Mouse (Mus musculus) adrenal gland, postnatal 36 days (tissue): Measurements from ENCODE around the gene Olfr1049. TPM values are rescaled to one million over a fixed set of nuclear protein-coding genes. Genes with fewer than 3 reads are reported as not detected.
"Not testable (repeated sequence)": the region's sequence is repeated elsewhere in the genome, so short reads cannot be mapped to it uniquely, and the experiment has no call there.

ENCODE experiments used
- DNase-seq, 2 experiments: peaks; one replicate each; pipeline ENCODE4 v3.0.0; 2021; ENCODE audit warnings: mixed read lengths in 1 of 2
- long read RNA-seq, 2 experiments: library from polyadenylated mRNA; stranded (forward); transcript quantifications; one replicate each; pipeline ENCODE4 v2.0.0; 2021; ENCODE audit warnings: borderline sequencing depth in 2 of 2
- total RNA-seq, 2 experiments: library from RNA; stranded (reverse); gene quantifications; 2 replicates each; pipeline ENCODE4 v1.2.3; 2021

The Olfr1049 gene
- total RNA-seq, result not detected
- long read RNA-seq, experiment 1, result 0 reads
- long read RNA-seq, experiment 2, result 0 reads

DNA sequence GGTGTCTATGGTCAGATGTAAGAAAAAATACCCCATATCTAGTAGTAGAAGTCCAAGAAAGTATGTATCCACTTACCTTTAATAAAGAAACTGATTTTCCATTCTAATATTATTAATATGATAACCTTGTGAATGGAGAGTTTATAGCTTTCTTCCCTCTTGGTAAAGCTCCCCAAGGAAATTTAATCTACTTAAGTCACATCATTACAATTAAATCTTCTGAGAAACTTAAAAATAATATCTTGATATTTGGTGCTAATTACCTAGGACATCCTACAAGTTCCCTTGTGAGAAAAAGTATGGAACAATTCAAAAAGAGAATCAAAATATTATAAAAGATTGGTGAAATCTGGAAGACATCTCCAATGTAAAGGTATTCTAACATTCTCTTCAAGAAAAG, at the start of gene Olfr1049:
TSS of gene Olfr1049 (minus strand) at position 101 of the 400 bp plus-strand sequence.
- not testable (repeated sequence) for DNase-seq

DNA sequence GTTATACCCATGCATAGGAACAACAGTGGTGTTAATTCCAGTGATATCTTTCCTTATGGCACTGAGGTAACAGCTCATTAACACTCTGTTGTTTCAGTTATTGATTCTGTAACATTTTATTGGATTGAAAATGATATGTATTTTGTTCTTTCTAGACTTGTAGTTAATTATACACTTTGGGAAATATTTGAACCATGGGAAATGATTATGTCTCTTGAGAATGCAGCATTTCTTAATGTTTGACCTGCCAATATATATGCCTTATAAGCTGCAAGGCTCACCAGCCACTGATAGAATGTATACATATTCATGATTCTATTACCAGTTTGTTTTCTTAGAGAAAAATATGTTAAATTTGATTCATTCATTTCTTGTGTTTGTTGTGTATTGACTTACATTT, 34.0 kb upstream of the Olfr1049 start, which contains the start of gene Olfr1052:
TSS of gene Olfr1052 (plus strand) at position 301 of the 400 bp plus-strand sequence.
- DNase-seq, result no peak

DNA sequence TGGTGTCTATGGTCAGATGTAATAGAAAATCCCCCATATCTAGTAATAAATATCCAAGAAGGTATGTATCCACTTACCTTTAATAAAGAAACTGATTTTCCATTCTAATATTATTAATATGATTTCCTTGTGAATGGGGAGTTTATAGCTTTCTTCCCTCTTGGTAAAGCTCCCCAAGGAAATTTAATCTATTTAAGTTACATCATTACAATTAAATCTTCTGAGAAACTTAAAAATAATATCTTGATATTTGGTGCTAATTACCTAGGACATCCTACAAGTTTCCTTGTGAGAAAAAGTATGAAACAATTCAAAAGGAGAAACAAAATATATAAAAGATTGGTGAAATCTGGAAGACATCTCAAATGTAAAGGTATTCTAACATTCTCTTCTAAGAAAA, 20.9 kb upstream of the Olfr1049 start, which contains the start of gene Olfr1051:
TSS of gene Olfr1051 (minus strand) at position 101 of the 400 bp plus-strand sequence.
- not testable (repeated sequence) for DNase-seq

DNA sequence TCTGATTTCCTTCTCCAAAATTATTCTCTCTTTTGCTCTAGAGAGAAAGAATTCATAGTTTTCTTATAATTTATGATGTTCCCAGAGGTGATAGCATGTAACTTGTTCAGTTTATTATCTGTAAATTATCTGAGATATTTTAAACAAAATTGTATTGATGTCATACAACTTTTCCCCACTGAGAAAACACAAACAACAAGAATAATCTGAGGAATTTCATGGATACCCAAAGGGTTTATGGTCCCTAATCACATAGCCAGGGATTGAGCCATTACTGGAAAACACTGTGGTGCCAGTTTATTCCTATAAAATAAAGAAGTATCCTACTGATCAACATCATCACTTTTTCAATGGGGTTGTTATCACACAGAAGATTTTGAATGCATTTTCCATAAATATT, 17.9 kb downstream of the Olfr1049 start, which contains the start of gene Olfr1048:
TSS of gene Olfr1048 (minus strand) at position 101 of the 400 bp plus-strand sequence.
- DNase-seq, result no peak

DNA sequence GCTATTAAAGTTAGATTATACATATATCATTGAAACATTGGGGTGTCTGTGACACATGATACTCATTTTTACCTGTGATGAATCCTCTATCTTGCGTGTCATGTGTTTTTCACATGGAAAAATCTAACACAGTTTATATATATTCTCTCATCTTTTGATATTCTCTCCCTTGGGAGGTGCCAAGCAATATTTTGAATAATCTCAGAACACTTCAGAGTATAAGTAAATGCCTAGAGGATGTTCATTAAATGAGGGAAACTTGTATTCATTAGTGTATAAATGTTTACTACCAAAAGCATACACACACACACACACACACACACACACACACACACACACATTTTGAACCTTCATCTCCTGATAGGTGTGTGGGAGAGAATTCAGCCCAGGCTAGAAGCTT, 26.8 kb downstream of the Olfr1049 start, which contains the start of gene Olfr1047:
TSS of gene Olfr1047 (minus strand) at position 101 of the 400 bp plus-strand sequence.
- DNase-seq, result no peak

DNA sequence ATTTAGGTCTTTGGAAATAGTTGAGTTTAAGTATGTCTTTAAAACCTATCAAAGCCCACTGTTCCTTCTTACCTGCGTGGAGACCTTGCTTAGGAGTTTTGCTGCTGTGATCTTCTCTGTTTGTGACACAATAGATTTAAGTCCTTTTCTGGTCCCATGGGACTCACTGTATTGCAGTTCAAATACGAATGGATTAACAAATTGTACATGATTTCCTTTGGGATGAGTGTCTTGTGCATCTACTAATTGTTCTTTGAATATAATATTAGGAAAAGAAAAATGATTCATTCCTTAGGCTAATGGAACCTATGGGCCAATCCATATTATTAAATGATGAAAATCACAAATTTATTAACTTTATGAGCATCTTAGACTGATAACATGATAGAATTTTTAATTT, 38.9 kb downstream of the Olfr1049 start, which contains the start of gene Olfr1046:
TSS of gene Olfr1046 (minus strand) at position 101 of the 400 bp plus-strand sequence.
- DNase-seq, result no peak

Other genes with a start within 250 kb of the Olfr1049 start
- 1 to 10 TPM; 4.8 to 5.8 TPM for gene Olfr1033, start 237.7 kb downstream of the Olfr1049 start, total RNA-seq
- gene Olfr1034, start 212.5 kb downstream of the Olfr1049 start, total RNA-seq, result under 1 TPM in 1 of 2 experiments, not detected in 1; 0.33 TPM
- gene Olfr1036, start 184.3 kb downstream of the Olfr1049 start, total RNA-seq, result not detected
- not detected for gene Olfr1037, start 170.9 kb downstream of the Olfr1049 start, total RNA-seq
- gene Olfr1039, start 122.4 kb downstream of the Olfr1049 start, total RNA-seq, result not detected
- gene Olfr1040, start 111.6 kb downstream of the Olfr1049 start, total RNA-seq, result not detected
- not detected for gene Olfr1042, start 96.5 kb downstream of the Olfr1049 start, total RNA-seq
- gene Olfr1043, start 90.8 kb downstream of the Olfr1049 start, total RNA-seq, result not detected
- not detected for gene Olfr1044, start 80.5 kb downstream of the Olfr1049 start, total RNA-seq
- not detected for gene Olfr52, start 72.6 kb downstream of the Olfr1049 start, total RNA-seq
- gene Olfr1045, start 55.3 kb downstream of the Olfr1049 start, total RNA-seq, result not detected
- not detected for gene Olfr1046, start 39.0 kb downstream of the Olfr1049 start, total RNA-seq
- not detected for gene Olfr1047, start 26.9 kb downstream of the Olfr1049 start, total RNA-seq
- not detected for gene Olfr1048, start 18.0 kb downstream of the Olfr1049 start, total RNA-seq
- not detected for gene Olfr1051, start 20.8 kb upstream of the Olfr1049 start, total RNA-seq
- gene Olfr1052, start 34.1 kb upstream of the Olfr1049 start, total RNA-seq, result not detected
- gene Olfr1053, start 57.0 kb upstream of the Olfr1049 start, total RNA-seq, result not detected
- not detected for gene Olfr1054, start 77.1 kb upstream of the Olfr1049 start, total RNA-seq
- not detected for gene Olfr1055, start 92.0 kb upstream of the Olfr1049 start, total RNA-seq
- not detected for gene Olfr1056, start 104.1 kb upstream of the Olfr1049 start, total RNA-seq
- gene Olfr1057, start 120.1 kb upstream of the Olfr1049 start, total RNA-seq, result not detected
- gene Olfr1058, start 130.2 kb upstream of the Olfr1049 start, total RNA-seq, result not detected
- gene Olfr1061, start 155.7 kb upstream of the Olfr1049 start, total RNA-seq, result not detected
- not detected for gene Olfr1062, start 168.4 kb upstream of the Olfr1049 start, total RNA-seq
- not detected for gene Olfr1065, start 192.3 kb upstream of the Olfr1049 start, total RNA-seq
- not detected for gene Olfr1066, start 197.9 kb upstream of the Olfr1049 start, total RNA-seq
- not detected for gene Olfr228, start 229.1 kb upstream of the Olfr1049 start, total RNA-seq